Mouse (Mus musculus) kidney, postnatal 25 days (tissue): ENCODE measurements around the gene Tagap1.
"Not testable (repeated sequence)": the region's sequence is repeated elsewhere in the genome, so short reads cannot be mapped to it uniquely, and the experiment has no call there.

Experiments used
- DNase-seq, 2 experiments: peaks; one replicate each; pipeline ENCODE4 v3.0.0; 2021; ENCODE audit warnings: mixed read lengths in 2 of 2

Gene Tagap1

DNA sequence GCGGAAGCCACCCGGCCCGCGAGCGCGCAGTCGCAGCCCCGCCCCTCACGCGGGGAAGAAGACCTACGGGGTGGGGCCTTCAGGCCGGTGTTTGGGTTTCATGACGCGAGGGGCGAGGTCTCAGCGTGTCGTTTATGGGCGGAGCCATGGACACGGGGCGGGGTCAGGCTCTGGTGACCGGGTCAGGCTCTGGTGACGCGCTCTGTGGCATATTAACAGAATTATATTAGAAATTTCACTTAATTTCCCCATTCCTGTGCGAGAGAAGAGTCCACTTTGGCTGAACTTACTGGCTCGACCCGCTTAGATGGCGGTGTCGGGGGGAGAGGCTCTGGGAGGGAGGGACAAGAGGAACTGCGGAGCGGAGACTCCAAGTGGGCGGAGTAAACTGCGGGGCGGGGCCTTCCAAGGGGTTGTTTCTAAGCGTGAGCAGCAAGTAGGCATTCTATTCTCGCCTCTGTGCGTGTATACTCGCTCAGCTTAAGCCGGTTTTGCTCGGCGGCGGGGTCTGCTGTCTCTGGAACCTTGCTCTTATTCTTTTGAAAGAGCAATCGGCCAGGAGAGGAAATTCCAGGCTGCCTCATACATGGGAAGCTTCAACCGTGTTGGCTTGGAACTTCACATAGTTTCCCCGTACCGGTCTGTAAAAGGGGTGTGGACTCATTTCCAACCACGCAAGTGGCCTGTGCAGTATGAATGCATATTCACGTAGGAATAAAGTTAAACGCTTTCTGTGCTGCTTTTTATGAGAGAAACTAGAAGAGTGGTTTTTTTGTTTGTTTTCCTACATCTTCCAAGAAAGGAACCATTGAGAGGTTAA lies 435 bp upstream of the Tagap1 start:
- not testable (repeated sequence) for DNase-seq

DNA sequence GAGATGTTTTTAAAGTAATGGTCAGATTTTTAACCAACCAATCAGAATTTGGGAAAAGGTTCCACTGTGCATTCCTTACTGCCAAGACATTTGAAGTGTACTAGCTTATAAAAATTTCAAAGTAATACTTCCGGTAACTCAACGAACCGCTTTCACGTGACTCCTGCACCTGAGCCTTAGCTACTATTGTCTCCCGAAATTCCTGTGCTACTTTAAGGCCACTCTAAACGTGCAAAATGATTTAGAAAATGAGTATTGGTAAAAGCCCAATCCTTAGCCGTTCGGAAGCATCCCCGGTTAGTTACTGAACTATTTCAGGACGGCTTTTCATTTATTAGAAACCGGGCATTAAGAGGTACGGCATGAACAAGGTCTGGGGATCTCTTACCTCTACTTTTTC lies 607 bp downstream of the Tagap1 start:
- DNase-seq: not testable (repeated sequence)

- peak; percentile 39 to 50 for DNase-seq
Observed at GRCm38 (mm10) chr17:6959543-6960259, 1.3 kb downstream of the Tagap1 start.

DNA sequence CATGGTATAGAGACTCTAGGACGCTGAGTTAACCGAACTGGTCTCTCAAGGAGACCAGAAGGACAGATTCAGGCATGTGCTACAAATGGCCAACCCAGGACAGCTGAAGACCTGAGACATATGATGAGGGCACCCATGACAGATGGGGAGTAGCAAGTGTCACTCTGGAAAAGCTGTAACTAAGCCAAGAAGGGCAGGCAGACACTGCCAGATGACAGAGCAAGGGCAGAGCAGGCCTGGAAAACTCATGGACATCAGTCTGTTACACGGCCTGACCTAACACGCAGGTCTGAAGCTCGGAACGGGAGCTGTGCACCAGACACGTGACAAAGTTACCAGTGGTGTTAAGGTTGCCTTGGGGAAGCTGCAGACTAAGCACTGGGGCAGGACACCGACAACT lies 2.1 kb downstream of the Tagap1 start:
- peak in 1 of 2 experiments; percentile 48 for DNase-seq

- not testable (repeated sequence) for DNase-seq
Observed at GRCm38 (mm10) chr17:6948769-6949228, 12.2 kb downstream of the Tagap1 start.

DNA sequence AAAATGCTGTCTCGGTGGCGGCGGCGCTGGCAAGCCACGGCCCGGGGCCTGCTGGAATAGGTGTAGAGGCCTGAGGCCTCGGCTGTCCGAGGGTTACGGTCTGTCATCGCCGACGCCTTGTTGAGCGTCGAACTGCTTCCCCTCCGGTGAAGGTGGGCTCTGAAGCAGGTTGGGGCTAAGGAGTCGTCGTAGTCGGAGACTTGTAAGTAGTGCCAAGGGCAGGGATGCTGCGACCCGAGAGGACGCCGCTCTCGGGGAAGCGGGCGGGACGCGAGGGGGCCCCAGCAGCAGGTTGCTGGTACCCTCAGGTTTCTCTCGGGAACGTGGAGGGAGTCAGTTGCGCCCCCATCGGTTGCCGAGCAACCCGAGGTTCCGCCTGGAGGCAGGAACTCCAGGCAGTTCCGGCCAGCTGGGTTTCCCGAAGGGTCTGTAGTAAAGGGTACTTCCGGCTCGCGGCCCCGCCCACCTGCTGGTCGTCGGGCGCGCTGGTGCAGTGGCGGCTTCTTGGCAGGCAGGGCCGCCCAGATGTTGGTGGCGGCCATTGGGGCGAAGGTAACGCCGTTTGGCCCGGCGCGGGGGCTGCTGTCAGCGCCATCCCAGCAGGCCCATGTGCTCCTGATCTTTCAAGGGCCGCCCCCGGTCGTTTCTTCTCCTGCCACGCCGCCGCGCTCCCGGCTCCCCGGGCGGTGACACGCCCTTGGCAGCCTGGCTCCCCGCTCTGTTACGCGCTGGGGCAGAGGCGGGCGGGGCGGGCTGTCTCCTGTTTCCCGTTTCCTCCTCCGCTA lies 12.8 kb downstream of the Tagap1 start, which contains the start of gene Rsph3b:
TSS of gene Rsph3b (minus strand) at position 699 of the 785 bp plus-strand sequence.
- DNase-seq: peak; percentile 88 to 94

DNA sequence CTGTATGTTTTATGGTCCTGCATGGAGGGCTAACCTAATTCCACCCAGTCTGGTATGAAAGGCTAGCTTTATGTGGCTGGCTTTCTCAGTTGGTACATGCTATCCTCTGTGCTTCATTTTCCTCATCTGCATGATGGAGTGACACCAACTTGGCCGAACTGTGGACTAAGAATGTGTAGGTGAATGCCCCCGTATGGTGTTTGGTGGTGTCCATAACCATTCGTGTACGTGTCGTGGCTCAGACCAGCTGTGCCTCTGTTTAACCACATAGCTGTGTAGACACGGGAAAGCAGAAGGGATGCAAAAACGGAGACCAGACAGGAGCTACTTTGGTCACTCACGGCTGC lies 13.3 kb downstream of the Tagap1 start:
- DNase-seq: not testable (repeated sequence)

DNA sequence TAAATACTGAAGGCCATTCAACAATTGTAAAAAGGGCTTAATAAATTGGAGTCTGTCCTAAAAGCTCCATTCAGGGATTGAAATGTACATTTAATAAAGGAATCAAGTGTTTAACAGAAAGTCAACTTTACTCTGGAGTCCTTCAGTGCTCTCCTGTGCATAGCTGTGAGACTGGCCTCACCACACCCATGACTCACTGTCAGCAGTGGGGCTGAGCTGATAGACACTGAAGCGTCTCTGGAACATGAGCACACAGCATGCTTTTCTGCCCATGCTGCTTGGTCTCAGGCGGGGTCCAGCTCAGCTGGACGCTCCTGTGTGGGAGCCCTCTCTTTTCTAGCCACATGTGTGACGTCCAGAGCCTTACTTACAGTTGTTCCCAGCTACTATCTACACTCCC lies 18.4 kb downstream of the Tagap1 start:
- not testable (repeated sequence) for DNase-seq

DNA sequence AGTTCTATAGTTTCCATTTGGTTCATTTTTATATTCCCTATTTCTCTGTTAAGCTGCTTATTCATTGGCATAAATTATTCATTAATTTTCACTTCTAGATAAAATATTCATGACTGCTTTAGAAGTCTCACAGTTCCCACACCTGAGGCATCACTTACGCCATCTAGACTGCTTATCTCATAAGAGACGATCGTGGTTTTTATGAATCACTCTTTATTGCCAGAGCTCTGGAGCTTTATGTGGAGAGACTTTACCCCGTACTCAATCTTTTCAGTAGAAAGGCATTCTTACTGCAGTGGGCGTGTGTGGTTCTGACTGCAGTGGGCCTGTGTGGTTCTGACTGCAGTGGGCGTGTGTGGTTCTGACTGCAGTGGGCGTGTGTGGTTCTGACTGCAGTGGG lies 29.3 kb downstream of the Tagap1 start:
- DNase-seq: not testable (repeated sequence)

- DNase-seq: not testable (repeated sequence)
Observed at GRCm38 (mm10) chr17:6920351-6920894, 40.5 kb downstream of the Tagap1 start.

GRCm38 (mm10) chr17:6919388-6919787 lies 41.6 kb downstream of the Tagap1 start:
- not testable (repeated sequence) for DNase-seq

DNA sequence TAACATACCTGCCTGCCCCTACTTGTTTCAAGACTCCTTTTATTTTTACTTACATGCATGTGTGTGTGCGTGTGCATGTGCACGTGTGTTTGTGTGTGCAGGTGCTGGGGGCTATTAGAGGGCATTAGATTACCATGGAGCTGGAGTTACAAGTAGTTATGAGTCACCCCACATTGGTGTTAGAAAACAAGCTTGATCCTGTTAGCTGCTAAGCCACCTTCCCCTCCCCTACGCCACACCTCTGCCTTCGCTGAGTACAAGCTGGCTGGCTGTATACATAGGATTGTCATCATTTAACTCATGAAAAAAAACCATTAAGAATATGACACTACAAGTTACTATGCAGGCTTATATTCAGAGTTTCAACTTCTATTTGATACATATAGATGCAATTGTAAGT lies 45.7 kb downstream of the Tagap1 start:
- DNase-seq: not testable (repeated sequence)

GRCm38 (mm10) chr17:6914066-6914465 lies 46.9 kb downstream of the Tagap1 start:
- not testable (repeated sequence) for DNase-seq
